Comparison of ENCODE assay signal across 7 mouse cellular contexts in genomic region chr11:69366157-69366854, GRCm38 (mm10). TPM values are rescaled to one million over a fixed set of nuclear protein-coding genes. Genes with fewer than 3 reads are reported as not detected.
DNase-seq lines count a peak whose midpoint lies in the region; ATAC-seq and TF ChIP-seq lines count a peak whose summit lies in the region.

No protein-coding gene starts in this region.

- peaks cover 29% of the 10 kb centered on the region for H3K4me1 ChIP-seq in embryonic facial prominence, embryonic 14.5 days (ENCODE audit: control insufficient read depth, insufficient read depth, low read length)
- H3K4me1 ChIP-seq in heart, adult 2 months (ENCODE audit: control insufficient read depth, insufficient read depth, low read length): peaks cover 21% of the 10 kb centered on the region
- H3K4me1 ChIP-seq in limb, embryonic 13.5 days: peaks cover 55% of the 10 kb centered on the region
- H3K4me1 ChIP-seq in midbrain, embryonic 16.5 days (ENCODE audit: control insufficient read depth, insufficient read depth, low read length): peaks cover 29% of the 10 kb centered on the region

- H3K36me3 ChIP-seq in embryonic facial prominence, embryonic 14.5 days (ENCODE audit: control insufficient read depth, insufficient read depth, low read length): peaks cover 29% of the 10 kb centered on the region
- H3K36me3 ChIP-seq in heart, adult 2 months (ENCODE audit: control insufficient read depth, insufficient read depth, low read length): no peaks in the 10 kb centered on the region
- H3K36me3 ChIP-seq in limb, embryonic 13.5 days: peaks cover 32% of the 10 kb centered on the region
- peaks cover 19% of the 10 kb centered on the region for H3K36me3 ChIP-seq in midbrain, embryonic 16.5 days (ENCODE audit: control insufficient read depth, insufficient read depth, low read length)

- H3K9ac ChIP-seq in embryonic facial prominence, embryonic 14.5 days (ENCODE audit: low read depth, low read length): peak overlapping the region; percentile 100
- H3K9ac ChIP-seq in heart, adult 2 months (ENCODE audit: low read depth, low read length): peak overlapping the region; percentile 68
- peak overlapping the region; percentile 73 for H3K9ac ChIP-seq in limb, embryonic 13.5 days
- H3K9ac ChIP-seq in midbrain, embryonic 16.5 days (ENCODE audit: low read depth, low read length): peak overlapping the region; percentile 100

- 0% methylated on average over 24 of the region's 26 CpGs for WGBS in embryonic facial prominence, embryonic 14.5 days
- under 1% methylated on average over 26 of the region's 26 CpGs for WGBS in heart, adult 2 months
- WGBS in limb, embryonic 13.5 days: under 1% methylated on average over 26 of the region's 26 CpGs
- 0% methylated on average over 26 of the region's 26 CpGs for WGBS in midbrain, embryonic 16.5 days

- ATAC-seq in embryonic facial prominence, embryonic 14.5 days (ENCODE audit: low read depth): peak; percentile 79
- ATAC-seq in limb, embryonic 13.5 days (ENCODE audit: low FRiP score, low read depth): peak; percentile 86
- ATAC-seq in midbrain, embryonic 16.5 days: peak; percentile 76

- peak; percentile 26; the same call in 1 of the 2 replicates for TF ChIP-seq EP300 in heart, adult 2 months (IDR thresholded peaks at IDR 0.05; ENCODE audit: insufficient read depth, low read depth, low read length)

- H3K4me2 ChIP-seq in embryonic facial prominence, embryonic 14.5 days (ENCODE audit: low read depth, low read length): peak overlapping the region; percentile 73
- peak overlapping the region; percentile 98 for H3K4me2 ChIP-seq in limb, embryonic 13.5 days (replicated peaks)
- H3K4me2 ChIP-seq in midbrain, embryonic 16.5 days (ENCODE audit: low read length): peak overlapping the region; percentile 96

- TF ChIP-seq POLR2A in heart, adult 2 months (IDR thresholded peaks at IDR 0.05; ENCODE audit: insufficient read depth, low read depth, low read length): peak; percentile 75

- no peaks in the 10 kb centered on the region for H3K9me3 ChIP-seq in embryonic facial prominence, embryonic 14.5 days (ENCODE audit: control insufficient read depth, low read length)
- H3K9me3 ChIP-seq in limb, embryonic 13.5 days: 0 out of 2 replicates have a peak, but pooled peaks cover 3% of the 10 kb centered on the region
- no peaks in the 10 kb centered on the region for H3K9me3 ChIP-seq in midbrain, embryonic 16.5 days (replicated peaks; ENCODE audit: control insufficient read depth, low read length, poor library complexity, severe bottlenecking)

- peak; percentile 97 for DNase-seq in adrenal gland, postnatal 25 days
- DNase-seq in embryonic facial prominence, embryonic 14.5 days (ENCODE audit: low spot score): peak; percentile 99
- DNase-seq in heart, adult 2 months: peak; percentile 95
- peak; percentile 97 for DNase-seq in kidney, adult 8-10 months
- peak; percentile 67 to 83 for DNase-seq in spleen, postnatal 10 days (ENCODE audit: low spot score in 2 of 2)

- H3K27ac ChIP-seq in embryonic facial prominence, embryonic 14.5 days (replicated peaks; ENCODE audit: low read depth, low read length): peak overlapping the region; percentile 100
- peak overlapping the region; percentile 91 for H3K27ac ChIP-seq in heart, adult 2 months
- H3K27ac ChIP-seq in limb, embryonic 13.5 days: peak overlapping the region; percentile 100
- peak overlapping the region; percentile 100 for H3K27ac ChIP-seq in midbrain, embryonic 16.5 days (ENCODE audit: low read length)

- TF ChIP-seq CTCF in heart, adult 2 months (IDR thresholded peaks at IDR 0.05): peak; percentile 39

- no peaks in the 10 kb centered on the region for H3K79me2 ChIP-seq in heart, adult 2 months (replicated peaks; ENCODE audit: control insufficient read depth, insufficient read depth, low read length)

- intact Hi-C loops in heart, adult 2 months (cut with DNase I): loop anchor here (2.0 kb wide), 1 partner anchor 26 kb away; the partner anchor contains the start of gene Rnf227

- no peaks in the 10 kb centered on the region for H3K27me3 ChIP-seq in embryonic facial prominence, embryonic 14.5 days (replicated peaks; ENCODE audit: control insufficient read depth, insufficient read depth, low read length)
- H3K27me3 ChIP-seq in heart, adult 2 months (ENCODE audit: control insufficient read depth, insufficient read depth, low read length): no peaks in the 10 kb centered on the region
- H3K27me3 ChIP-seq in limb, embryonic 13.5 days: no peaks in the 10 kb centered on the region
- no peaks in the 10 kb centered on the region for H3K27me3 ChIP-seq in midbrain, embryonic 16.5 days (ENCODE audit: control insufficient read depth, insufficient read depth, low read depth, low read length)

- H3K4me3 ChIP-seq in embryonic facial prominence, embryonic 14.5 days (ENCODE audit: low read depth, low read length): peak overlapping the region; percentile 95
- H3K4me3 ChIP-seq in heart, adult 2 months: peak overlapping the region; percentile 84
- H3K4me3 ChIP-seq in limb, embryonic 13.5 days: peak overlapping the region; percentile 87
- peak overlapping the region; percentile 92 for H3K4me3 ChIP-seq in midbrain, embryonic 16.5 days (ENCODE audit: low read depth, low read length)

RNA-seq across cellular contexts. Expression of gene Chd3, which starts 2.9 kb away (rescaled TPM):
- 105 and 111 TPM in 2 replicates for total RNA-seq in adrenal gland, postnatal 25 days (2021)
- polyA plus RNA-seq in embryonic facial prominence, embryonic 14.5 days (2014; fragmentation: Nextera tagmentation; extraction: Ambion mirVana): 68.9 and 73.3 TPM in 2 replicates
- 10 to 100 TPM; 18.3 to 20.2 TPM for total RNA-seq in heart, adult 2 months (2021)
- 20.3 and 22.2 TPM in 2 replicates for polyA plus RNA-seq in heart, adult 2 months (2012; rRNA removed)
- 117 and 119 TPM in 2 replicates for polyA plus RNA-seq in limb, embryonic 13.5 days (2015; fragmentation: Nextera tagmentation; extraction: Ambion mirVana)
- 82.8 and 86.1 TPM in 2 replicates for polyA plus RNA-seq in midbrain, embryonic 16.5 days (2015; fragmentation: Nextera tagmentation; extraction: Ambion mirVana)

RNA-seq across cellular contexts. Expression of gene Rnf227, which starts 26.0 kb away (rescaled TPM):
- total RNA-seq in adrenal gland, postnatal 25 days (2021): 6.8 and 7.7 TPM in 2 replicates
- 15.6 and 17.1 TPM in 2 replicates for polyA plus RNA-seq in embryonic facial prominence, embryonic 14.5 days (2014; fragmentation: Nextera tagmentation; extraction: Ambion mirVana)
- total RNA-seq in heart, adult 2 months (2021): under 1 TPM; 0.31 to 0.36 TPM
- polyA plus RNA-seq in heart, adult 2 months (2012; rRNA removed): 0.51 and 0.82 TPM in 2 replicates
- polyA plus RNA-seq in limb, embryonic 13.5 days (2015; fragmentation: Nextera tagmentation; extraction: Ambion mirVana): 24.6 and 24.9 TPM in 2 replicates
- polyA plus RNA-seq in midbrain, embryonic 16.5 days (2015; fragmentation: Nextera tagmentation; extraction: Ambion mirVana): 297 and 334 TPM in 2 replicates

RNA-seq across cellular contexts. Expression of gene Naa38, which starts 29.0 kb away (rescaled TPM):
- 127 and 149 TPM in 2 replicates for total RNA-seq in adrenal gland, postnatal 25 days (2021)
- 160 and 177 TPM in 2 replicates for polyA plus RNA-seq in embryonic facial prominence, embryonic 14.5 days (2014; fragmentation: Nextera tagmentation; extraction: Ambion mirVana)
- 100 to 1,000 TPM; 102 to 113 TPM for total RNA-seq in heart, adult 2 months (2021)
- polyA plus RNA-seq in heart, adult 2 months (2012; rRNA removed): 128 and 145 TPM in 2 replicates
- polyA plus RNA-seq in limb, embryonic 13.5 days (2015; fragmentation: Nextera tagmentation; extraction: Ambion mirVana): 127 and 137 TPM in 2 replicates
- polyA plus RNA-seq in midbrain, embryonic 16.5 days (2015; fragmentation: Nextera tagmentation; extraction: Ambion mirVana): 86.2 and 89.6 TPM in 2 replicates

RNA-seq across cellular contexts. Expression of gene Cyb5d1, which starts 29.1 kb away (rescaled TPM):
- total RNA-seq in adrenal gland, postnatal 25 days (2021): 43.5 and 51.0 TPM in 2 replicates
- 23.8 and 24.2 TPM in 2 replicates for polyA plus RNA-seq in embryonic facial prominence, embryonic 14.5 days (2014; fragmentation: Nextera tagmentation; extraction: Ambion mirVana)
- 10 to 100 TPM; 27.9 to 32.1 TPM for total RNA-seq in heart, adult 2 months (2021)
- 19.9 and 29.8 TPM in 2 replicates for polyA plus RNA-seq in heart, adult 2 months (2012; rRNA removed)
- 35.6 and 38.1 TPM in 2 replicates for polyA plus RNA-seq in limb, embryonic 13.5 days (2015; fragmentation: Nextera tagmentation; extraction: Ambion mirVana)
- 27.1 and 28.9 TPM in 2 replicates for polyA plus RNA-seq in midbrain, embryonic 16.5 days (2015; fragmentation: Nextera tagmentation; extraction: Ambion mirVana)

RNA-seq across cellular contexts. Expression of gene Tmem88, which starts 31.7 kb away (rescaled TPM):
- 13.9 and 16.9 TPM in 2 replicates for total RNA-seq in adrenal gland, postnatal 25 days (2021)
- polyA plus RNA-seq in embryonic facial prominence, embryonic 14.5 days (2014; fragmentation: Nextera tagmentation; extraction: Ambion mirVana): 19.2 and 21.0 TPM in 2 replicates
- total RNA-seq in heart, adult 2 months (2021): 10 to 100 TPM; 20.4 to 21.4 TPM
- polyA plus RNA-seq in heart, adult 2 months (2012; rRNA removed): 61.4 and 66.4 TPM in 2 replicates
- 24.0 and 25.6 TPM in 2 replicates for polyA plus RNA-seq in limb, embryonic 13.5 days (2015; fragmentation: Nextera tagmentation; extraction: Ambion mirVana)
- 5.2 and 5.9 TPM in 2 replicates for polyA plus RNA-seq in midbrain, embryonic 16.5 days (2015; fragmentation: Nextera tagmentation; extraction: Ambion mirVana)

Comparison
In these comparisons a context has a peak if more than half of its experiments do, and no peak if none do; other contexts are left out.
1. Peak in every context shown above with its lines: DNase-seq, ATAC-seq, H3K4me3 ChIP-seq and H3K27ac ChIP-seq.
2. RNA of gene Rnf227, which starts 26.0 kb away (polyA plus RNA-seq): 297 to 334 TPM in midbrain, embryonic 16.5 days; 24.6 to 24.9 TPM in limb, embryonic 13.5 days, 15.6 to 17.1 TPM in embryonic facial prominence, embryonic 14.5 days and 0.51 to 0.82 TPM in heart, adult 2 months; every median in the first group is over 10 times any median in the second.